Mouse (Mus musculus) liver, postnatal 0 days (tissue): ENCODE data around the gene Msx1. TPM values are rescaled to one million over a fixed set of nuclear protein-coding genes. Genes with fewer than 3 reads are reported as not detected.
"Not testable (repeated sequence)": the region's sequence is repeated elsewhere in the genome, so short reads cannot be mapped to it uniquely, and the experiment has no call there.

ENCODE experiments used
- ATAC-seq: fragments of 200-750 bp; cut with Nextera tagmentation; 2 replicates; pipeline ENCODE4 v1.8.0; 2017; ENCODE audit warnings: mild to moderate bottlenecking, moderate library complexity
- DNase-seq: peaks from one replicate; pipeline ENCODE4 v3.0.0-alpha.2; 2016
- H3K27ac ChIP-seq: fragments of 300-500 bp; sonication (generic); 2 replicates; pipeline ENCODE4 v1.5.1; 2014; ENCODE audit warnings: antibody characterized with exemption, moderate library complexity, mild to moderate bottlenecking, low read depth
- H3K27me3 ChIP-seq: fragments of 300-500 bp; sonication (generic); 2 replicates; pipeline ENCODE4 v1.6.1; 2014; ENCODE audit warnings: low read length, control low read depth, mixed read lengths; ENCODE audit not compliant: insufficient read depth
- H3K36me3 ChIP-seq: fragments of 300-500 bp; sonication (generic); replicated peaks from 2 replicates; pipeline ENCODE4 v1.6.1; 2014; ENCODE audit warnings: mild to moderate bottlenecking, control low read depth, low read length, moderate library complexity, mixed read lengths; ENCODE audit not compliant: insufficient read depth
- H3K4me1 ChIP-seq: fragments of 300-500 bp; sonication (generic); 2 replicates; pipeline ENCODE4 v1.6.1; 2014; ENCODE audit warnings: antibody characterized with exemption, mild to moderate bottlenecking, control low read depth; ENCODE audit not compliant: insufficient read depth
- H3K4me2 ChIP-seq: fragments of 300-500 bp; sonication (generic); 2 replicates; pipeline ENCODE4 v1.6.1; 2014; ENCODE audit warnings: low read depth, mild to moderate bottlenecking, low read length, moderate library complexity, mixed read lengths
- H3K4me3 ChIP-seq: fragments of 300-500 bp; sonication (generic); 2 replicates; pipeline ENCODE4 v1.5.1; 2014; ENCODE audit warnings: low read depth, low read length
- H3K9ac ChIP-seq: fragments of 300-500 bp; sonication (generic); replicated peaks from 2 replicates; pipeline ENCODE4 v1.6.1; 2014; ENCODE audit warnings: mild to moderate bottlenecking, moderate library complexity
- H3K9me3 ChIP-seq: fragments of 300-500 bp; sonication (generic); 2 replicates; pipeline ENCODE4 v1.6.1; 2016; ENCODE audit warnings: mild to moderate bottlenecking, control low read depth, low read length, mixed read lengths
- CTCF ChIP-seq: sonication (generic); IDR thresholded peaks from 2 replicates; pipeline ENCODE4 v1.5.1; 2016; ENCODE audit warnings: antibody characterized with exemption, low read depth
- EP300 ChIP-seq: IDR thresholded peaks from 2 replicates; pipeline ENCODE4 v1.6.1; 2016; ENCODE audit warnings: antibody characterized with exemption, low read depth, mild to moderate bottlenecking
- WGBS: fragments of 180-500 bp; shearing (Covaris S2); extraction: QIAGEN DNeasy Blood & Tissue Kit; methylation state at CpG from one replicate; pipeline ENCODE4 v1.1.7; 2014; ENCODE audit not compliant: insufficient replicate concordance; 5-methylcytosine and 5-hydroxymethylcytosine counted together
- polyA plus RNA-seq: library from polyadenylated mRNA; unstranded; fragments of >200 nt; fragmentation: Nextera tagmentation; extraction: Ambion mirVana; gene quantifications from 2 replicates; pipeline ENCODE4 v1.2.1, GENCODE M21; 2015

The Msx1 gene
- polyA plus RNA-seq, 1 experiment from 2014 or later, result not detected

DNA sequence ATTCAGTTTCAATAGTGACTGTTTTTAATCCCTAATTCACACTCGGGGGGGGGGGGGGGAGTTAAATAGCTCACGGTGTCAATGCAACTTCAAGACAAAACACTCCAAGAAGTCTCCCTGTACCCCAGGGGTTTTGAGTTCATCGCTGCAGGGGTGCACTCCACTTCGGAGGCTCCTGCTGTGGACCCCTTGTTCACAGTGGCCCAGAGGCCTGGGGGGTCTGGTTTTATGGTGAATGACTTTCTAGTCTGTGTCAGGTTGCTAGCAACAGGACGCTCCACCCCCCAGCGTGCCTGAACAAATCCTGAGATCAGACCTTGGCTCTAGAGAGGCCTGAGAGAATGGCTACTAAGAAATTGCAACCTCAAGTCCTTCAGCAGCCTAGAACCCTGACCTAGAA lies 8.4 kb upstream of the Msx1 start:
- H3K27me3 ChIP-seq, result peaks cover 75% of the 10 kb centered on the region
- H3K9me3 ChIP-seq, result no peaks in the 10 kb centered on the region
- no peaks in the 10 kb centered on the region for H3K36me3 ChIP-seq
- no peak overlapping the region for H3K4me3 ChIP-seq
- H3K4me2 ChIP-seq, result no peak overlapping the region
- no peaks in the 10 kb centered on the region for H3K4me1 ChIP-seq
- H3K9ac ChIP-seq, result no peak overlapping the region
- TF ChIP-seq EP300 (no peak), CTCF (no peak)
- no peak for ATAC-seq
- no peak for DNase-seq
- no peak overlapping the region for H3K27ac ChIP-seq
- WGBS, result 12% methylated on average over 6 of the region's 6 CpGs

DNA sequence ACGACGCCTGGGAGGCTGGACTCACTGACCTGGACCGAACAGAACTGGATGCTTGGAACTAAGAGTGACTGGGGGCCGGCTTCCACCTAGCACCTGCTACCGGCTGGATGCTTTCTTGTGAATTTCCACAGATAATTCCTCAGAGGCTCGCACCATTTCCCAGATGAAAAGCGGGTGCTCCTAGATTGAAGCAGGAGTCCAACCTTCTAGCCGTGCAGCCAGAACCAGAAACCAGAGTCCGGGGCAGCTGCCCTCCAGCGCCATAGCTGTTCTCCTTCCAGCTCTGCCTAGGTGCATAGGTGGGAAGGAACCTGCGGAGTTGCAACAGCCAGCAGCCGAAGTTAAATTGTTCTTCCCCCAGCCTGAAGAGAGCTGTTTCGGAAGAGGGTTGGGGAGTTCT lies 7.6 kb upstream of the Msx1 start:
- Histone ChIP-seq H3K9ac (no peak overlapping the region), H3K27ac (no peak overlapping the region), H3K9me3 (no peaks in the 10 kb centered on the region), H3K4me2 (no peak overlapping the region), H3K27me3 (peaks cover 82% of the 10 kb centered on the region), H3K4me3 (no peak overlapping the region), H3K36me3 (no peaks in the 10 kb centered on the region), H3K4me1 (no peaks in the 10 kb centered on the region)
- no peak for ATAC-seq
- no peak for TF ChIP-seq EP300
- WGBS, result 10% methylated on average over 13 of the region's 13 CpGs
- DNase-seq, result no peak

DNA sequence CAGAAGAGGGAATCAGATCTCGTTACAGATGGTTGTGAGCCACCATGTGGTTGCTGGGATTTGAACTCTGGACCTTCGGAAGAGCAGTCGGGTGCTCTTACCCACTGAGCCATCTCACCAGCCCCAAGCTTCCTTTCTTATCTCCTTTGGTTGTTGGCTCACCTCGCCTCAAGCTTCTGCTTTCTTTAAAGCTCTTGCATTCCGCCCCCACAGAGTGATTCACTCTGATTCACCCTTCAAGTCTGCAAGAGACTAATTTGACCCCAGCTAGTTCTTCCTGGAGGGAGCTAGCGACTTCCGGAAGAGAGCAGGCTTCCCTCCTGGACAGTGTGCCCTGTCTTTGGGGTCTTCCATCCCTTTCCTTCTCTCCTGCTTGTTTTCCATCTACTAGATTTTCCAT lies 6.1 kb upstream of the Msx1 start:
- not testable (repeated sequence) for H3K4me2 ChIP-seq, H3K4me1 ChIP-seq, H3K9ac ChIP-seq, DNase-seq, H3K36me3 ChIP-seq, H3K4me3 ChIP-seq, H3K27ac ChIP-seq, ATAC-seq, H3K9me3 ChIP-seq
- 16% methylated on average over 6 of the region's 7 CpGs for WGBS
- H3K27me3 ChIP-seq, result peaks cover 91% of the 10 kb centered on the region

DNA sequence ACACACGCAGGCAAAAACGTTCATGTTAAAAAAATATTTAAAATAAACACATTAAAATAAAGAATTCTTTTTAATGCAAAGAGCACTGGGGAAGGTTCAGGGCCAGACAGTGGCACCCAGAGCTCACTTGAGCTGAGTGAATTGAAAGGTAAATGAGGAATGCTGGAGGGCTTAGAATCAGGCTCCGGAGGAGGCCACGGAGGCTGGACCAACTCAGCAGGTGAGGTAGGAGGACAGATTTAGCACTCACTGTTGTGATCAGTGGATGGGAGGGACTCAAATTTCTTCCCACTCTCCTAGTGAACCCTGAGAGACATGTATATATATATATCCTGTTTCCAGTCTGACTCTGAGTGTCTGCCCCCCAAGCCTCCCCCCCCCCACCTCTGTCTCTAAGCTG lies 5.5 kb upstream of the Msx1 start:
- peaks cover 94% of the 10 kb centered on the region for H3K27me3 ChIP-seq
- ATAC-seq (no peak), DNase-seq (no peak)
- H3K9me3 ChIP-seq, result no peaks in the 10 kb centered on the region
- H3K36me3 ChIP-seq, result no peaks in the 10 kb centered on the region
- WGBS, result 5% methylated on average over 4 of the region's 4 CpGs
- no peak overlapping the region for H3K4me3 ChIP-seq
- no peak overlapping the region for H3K27ac ChIP-seq
- H3K9ac ChIP-seq, result no peak overlapping the region
- no peaks in the 10 kb centered on the region for H3K4me1 ChIP-seq
- TF ChIP-seq EP300 (no peak), CTCF (no peak)
- no peak overlapping the region for H3K4me2 ChIP-seq

DNA sequence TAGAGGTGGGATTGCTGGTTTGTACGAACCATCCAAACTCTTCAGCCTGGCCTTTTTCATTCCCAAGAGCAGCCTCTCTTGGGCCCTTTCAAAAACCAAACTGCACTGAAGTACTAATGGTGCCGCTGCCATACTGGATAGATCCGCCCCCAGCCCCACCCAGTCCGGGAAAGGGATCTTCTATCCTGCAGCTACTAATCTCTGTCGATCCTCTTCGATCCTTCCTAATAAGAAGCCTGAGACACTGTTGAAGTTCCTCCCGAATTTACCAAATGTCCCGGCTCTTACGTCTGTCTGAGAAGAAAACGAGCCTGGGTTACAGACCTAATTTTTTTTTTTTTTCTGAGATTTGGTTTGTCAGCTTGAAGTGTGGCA lies 4.9 kb upstream of the Msx1 start:
- H3K4me3 ChIP-seq, result no peak overlapping the region

DNA sequence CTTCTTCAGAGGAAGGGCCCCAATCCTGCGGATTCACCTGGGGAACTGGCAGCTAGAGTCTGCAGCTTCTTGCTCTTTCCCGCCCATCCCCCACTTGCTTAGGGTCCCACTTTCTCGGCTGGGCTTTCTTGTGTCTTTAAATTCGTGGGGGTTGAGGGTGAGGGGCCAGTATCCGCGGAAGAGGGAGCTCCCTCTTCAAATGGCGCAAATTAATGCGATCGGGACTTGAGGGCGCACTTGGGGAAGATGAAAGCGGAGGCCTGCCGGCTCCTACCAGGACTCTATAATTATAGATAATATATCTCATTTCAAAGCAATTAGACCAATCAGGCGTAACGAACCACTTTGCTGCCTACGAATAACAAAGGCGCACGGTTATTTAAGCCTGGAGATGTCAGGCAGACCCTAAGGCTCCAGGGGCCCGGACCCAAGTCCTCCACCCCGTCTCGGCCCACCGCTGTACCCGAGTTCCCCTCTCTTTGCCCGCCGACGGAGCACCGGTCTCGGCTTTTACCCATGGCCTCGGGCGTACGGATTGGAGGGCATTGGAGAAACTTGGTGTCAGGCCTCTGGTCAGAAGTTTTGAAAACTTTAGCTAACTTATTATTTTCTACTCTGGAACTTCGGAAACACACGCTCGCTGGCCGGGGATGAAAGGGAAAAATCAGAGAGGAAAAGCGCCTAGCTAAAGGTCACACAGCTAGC lies 4.4 kb upstream of the Msx1 start:
- TF ChIP-seq EP300 (no peak), CTCF (no peak)
- Histone ChIP-seq H3K9ac (no peak overlapping the region), H3K4me2 (no peak overlapping the region), H3K4me1 (peaks cover 9% of the 10 kb centered on the region), H3K27me3 (peaks cover 95% of the 10 kb centered on the region), H3K4me3 (no peak overlapping the region), H3K36me3 (no peaks in the 10 kb centered on the region), H3K27ac (no peak overlapping the region), H3K9me3 (no peaks in the 10 kb centered on the region)
- 4% methylated on average over 35 of the region's 35 CpGs for WGBS
- ATAC-seq (no peak), DNase-seq (no peak)

More for the DNA sequence above, 4.9 kb upstream of the Msx1 start:
- no peak for ATAC-seq
- TF ChIP-seq EP300, result no peak
- no peak for TF ChIP-seq CTCF
- H3K9ac ChIP-seq, result no peak overlapping the region
- H3K9me3 ChIP-seq, result no peaks in the 10 kb centered on the region
- H3K4me2 ChIP-seq, result no peak overlapping the region
- H3K4me1 ChIP-seq, result peaks cover 4% of the 10 kb centered on the region
- no peaks in the 10 kb centered on the region for H3K36me3 ChIP-seq
- H3K27me3 ChIP-seq, result peaks cover 95% of the 10 kb centered on the region
- 4% methylated on average over 10 of the region's 10 CpGs for WGBS
- no peak for DNase-seq
- H3K27ac ChIP-seq, result no peak overlapping the region

DNA sequence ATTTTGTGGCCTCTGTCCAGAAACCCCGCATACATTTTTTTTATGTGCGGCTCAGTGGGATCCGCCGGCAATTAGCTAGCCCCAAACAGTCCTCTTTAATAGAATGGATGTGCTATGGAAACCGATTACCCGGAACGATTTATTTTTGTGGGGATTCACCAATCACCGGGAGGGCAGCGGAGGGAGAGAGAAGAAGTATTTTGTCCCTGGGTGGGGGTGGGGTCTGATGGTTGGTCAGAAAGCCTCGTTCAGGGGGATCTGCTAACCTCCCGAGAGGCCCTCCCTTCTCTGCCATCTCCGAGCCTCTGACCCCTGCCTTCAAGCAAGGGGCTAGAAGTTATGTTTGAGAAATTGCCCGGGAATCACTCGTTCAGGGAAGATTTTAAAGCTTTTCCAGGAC lies 3.6 kb upstream of the Msx1 start:
- peaks cover 97% of the 10 kb centered on the region for H3K27me3 ChIP-seq
- WGBS, result 2% methylated on average over 14 of the region's 14 CpGs
- no peak overlapping the region for H3K27ac ChIP-seq
- H3K36me3 ChIP-seq, result no peaks in the 10 kb centered on the region
- H3K9ac ChIP-seq, result no peak overlapping the region
- no peak overlapping the region for H3K4me2 ChIP-seq
- TF ChIP-seq CTCF (no peak), EP300 (no peak)
- DNase-seq (no peak), ATAC-seq (no peak)
- H3K4me1 ChIP-seq, result peaks cover 9% of the 10 kb centered on the region
- no peak overlapping the region for H3K4me3 ChIP-seq
- H3K9me3 ChIP-seq, result no peaks in the 10 kb centered on the region
